Mouse (Mus musculus) c-Kit-positive CD71-negative TER-119-negative erythroid progenitor cells, embryonic 14.5 days (primary cell): ENCODE measurements at regions not wholly inside any gene's neighbourhood (a gene's known extent, or its start where the extent isn't known, plus 50 kb on each side); places are given as distances from the start of the nearest gene placed in this dataset.
"Not testable (repeated sequence)": the region's sequence is repeated elsewhere in the genome, so short reads cannot be mapped to it uniquely, and the experiment has no call there.

ENCODE experiments used
- DNase-seq: peaks from one replicate; pipeline ENCODE4 v3.0.0-alpha.2; 2013; ENCODE audit warnings: low read depth

GRCm38 (mm10) chr10:27761402-27761801 is 141.8 kb upstream of the Lama2 start:
- peak; percentile 6 for DNase-seq

- no peak for DNase-seq
Measured at GRCm38 (mm10) chr10:27802368-27802767, 182.8 kb upstream of the Lama2 start.

GRCm38 (mm10) chr10:27809539-27809938 is 190.0 kb upstream of the Lama2 start:
- DNase-seq, result no peak

- DNase-seq, result not testable (repeated sequence)
Measured at GRCm38 (mm10) chr10:27825671-27826070, 206.1 kb upstream of the Lama2 start.

- DNase-seq, result no peak
Measured at GRCm38 (mm10) chr10:27828346-27828745, 208.8 kb upstream of the Lama2 start.

GRCm38 (mm10) chr10:27838666-27839065 is 219.1 kb upstream of the Lama2 start:
- no peak for DNase-seq

GRCm38 (mm10) chr10:27841042-27841709 is 221.6 kb upstream of the Lama2 start:
- no peak for DNase-seq

- no peak for DNase-seq
Measured at GRCm38 (mm10) chr10:27843010-27843409, 223.5 kb upstream of the Lama2 start.

GRCm38 (mm10) chr10:27863625-27864024 is 211.0 kb upstream of the Ptprk start:
- DNase-seq, result no peak

- DNase-seq, result no peak
Measured at GRCm38 (mm10) chr10:27880867-27881266, 193.8 kb upstream of the Ptprk start.

- DNase-seq, result no peak
Measured at GRCm38 (mm10) chr10:27891778-27892512, 182.7 kb upstream of the Ptprk start.

- no peak for DNase-seq
Measured at GRCm38 (mm10) chr10:27916406-27916805, 158.2 kb upstream of the Ptprk start.

GRCm38 (mm10) chr10:27927266-27927665 is 147.4 kb upstream of the Ptprk start:
- no peak for DNase-seq

GRCm38 (mm10) chr10:27942136-27942535 is 132.5 kb upstream of the Ptprk start:
- DNase-seq, result no peak

GRCm38 (mm10) chr10:27949127-27949526 is 125.5 kb upstream of the Ptprk start:
- no peak for DNase-seq

GRCm38 (mm10) chr10:27968202-27968601 is 106.4 kb upstream of the Ptprk start:
- DNase-seq, result no peak

- DNase-seq, result no peak
Measured at GRCm38 (mm10) chr10:27984047-27984446, 90.6 kb upstream of the Ptprk start.

GRCm38 (mm10) chr10:27985068-27985467 is 89.6 kb upstream of the Ptprk start:
- DNase-seq, result no peak

- no peak for DNase-seq
Measured at GRCm38 (mm10) chr10:27987026-27987425, 87.6 kb upstream of the Ptprk start.

GRCm38 (mm10) chr10:27988066-27988465 is 86.6 kb upstream of the Ptprk start:
- no peak for DNase-seq

GRCm38 (mm10) chr10:27990359-27991056 is 84.1 kb upstream of the Ptprk start:
- DNase-seq, result no peak

GRCm38 (mm10) chr10:27991057-27991365 is 83.6 kb upstream of the Ptprk start:
- DNase-seq, result no peak

- no peak for DNase-seq
Measured at GRCm38 (mm10) chr10:27994376-27995034, 80.1 kb upstream of the Ptprk start.
